Mouse (Mus musculus) adrenal gland, adult 8-10 months (tissue): ENCODE results near the gene Otud4. TPM values are rescaled to one million over a fixed set of nuclear protein-coding genes. Genes with fewer than 3 reads are reported as not detected.
"Not testable (repeated sequence)": the region's sequence is repeated elsewhere in the genome, so short reads cannot be mapped to it uniquely, and the experiment has no call there.

Experiments used
- DNase-seq: peaks from one replicate; pipeline ENCODE4 v3.0.0; 2022
- total RNA-seq, 4 experiments: library from RNA; stranded (reverse); gene quantifications; 2 replicates each; pipeline ENCODE4 v1.2.4; 2022

Otud4 gene
- total RNA-seq, 4 experiments from 2014 or later = 41.6 to 58.1 (median 48.9) TPM

DNA sequence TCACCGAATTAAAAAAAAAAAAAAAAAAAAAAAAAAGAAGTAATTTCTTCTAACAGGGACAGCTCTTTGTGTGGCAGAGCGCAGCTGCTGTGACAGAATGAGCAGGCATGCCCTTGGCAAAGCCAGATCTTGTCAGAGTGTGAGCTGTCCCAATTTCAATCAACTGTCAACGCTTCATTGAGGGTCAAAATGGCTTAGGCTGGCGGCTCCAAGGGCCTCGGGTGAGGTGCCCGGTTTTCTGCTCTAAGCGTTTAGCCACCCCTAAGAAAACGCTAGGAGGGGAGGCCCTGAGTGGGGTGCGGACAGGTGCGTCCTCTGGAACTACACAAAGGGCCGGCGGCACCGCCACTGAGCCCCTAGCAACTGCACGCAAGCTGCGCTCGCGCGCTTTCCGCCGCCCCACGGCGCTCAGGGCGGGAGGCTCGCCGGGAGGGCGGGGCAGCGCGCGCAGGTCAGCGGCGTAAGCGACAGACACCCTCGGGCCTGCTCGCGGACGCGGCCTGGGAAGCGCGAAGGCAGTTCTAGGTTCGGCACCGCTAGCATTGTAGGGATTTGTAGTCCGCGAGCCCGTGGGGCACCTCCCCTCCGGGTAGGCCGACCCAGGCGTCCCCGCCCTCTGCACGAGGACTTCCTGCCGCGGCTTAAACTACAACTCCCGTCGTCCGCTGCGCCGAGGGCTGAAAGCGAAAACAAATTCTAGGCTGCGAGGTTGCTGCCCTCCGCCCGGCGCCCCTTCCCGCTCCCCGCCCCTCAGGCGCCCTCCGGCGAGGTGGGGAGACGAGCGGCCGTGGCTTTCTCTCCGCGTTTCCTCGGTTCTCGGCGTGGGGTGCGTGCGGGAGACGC lies 490 bp upstream of the Otud4 start:
- DNase-seq = peak; percentile 99

DNA sequence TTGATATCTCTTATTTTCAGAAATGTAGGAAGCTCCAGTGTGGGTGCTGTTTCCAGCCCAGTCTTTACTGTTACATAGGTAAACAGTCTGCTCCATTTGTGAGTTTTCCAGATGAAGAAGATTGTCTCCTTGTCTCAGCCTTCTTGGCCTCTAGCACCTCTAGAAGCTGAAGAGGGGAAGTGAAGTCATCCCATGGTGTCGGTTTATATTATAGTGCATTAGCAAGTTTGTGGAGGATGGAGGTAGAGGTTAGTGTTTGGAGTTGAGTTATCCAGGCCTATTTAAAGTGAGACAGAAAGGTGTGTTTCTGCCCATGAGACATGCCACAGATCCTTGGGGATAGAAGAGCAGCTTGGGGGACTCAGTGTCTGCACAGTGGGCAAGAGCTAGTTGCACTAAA lies 1.7 kb downstream of the Otud4 start:
- DNase-seq = no peak

DNA sequence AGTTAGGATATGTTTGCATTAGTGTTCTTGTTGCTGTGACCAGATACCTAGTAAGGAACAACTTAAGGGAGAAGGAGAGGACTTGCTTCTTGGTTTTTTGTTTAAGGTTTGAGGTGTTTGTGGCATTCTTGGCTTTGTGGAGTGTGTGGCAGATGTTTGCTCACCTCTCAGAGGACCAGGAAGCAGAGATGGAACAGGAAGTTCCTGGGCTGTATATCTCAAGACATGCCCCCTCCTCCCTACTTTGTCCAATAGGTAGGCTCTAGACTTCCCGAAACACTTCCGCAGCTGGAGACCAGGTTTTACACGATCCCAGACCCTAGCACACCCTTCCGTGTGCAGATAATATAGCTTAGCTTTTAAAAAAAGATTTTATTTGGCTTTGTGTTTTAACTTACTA lies 10.2 kb downstream of the Otud4 start:
- no peak for DNase-seq

DNA sequence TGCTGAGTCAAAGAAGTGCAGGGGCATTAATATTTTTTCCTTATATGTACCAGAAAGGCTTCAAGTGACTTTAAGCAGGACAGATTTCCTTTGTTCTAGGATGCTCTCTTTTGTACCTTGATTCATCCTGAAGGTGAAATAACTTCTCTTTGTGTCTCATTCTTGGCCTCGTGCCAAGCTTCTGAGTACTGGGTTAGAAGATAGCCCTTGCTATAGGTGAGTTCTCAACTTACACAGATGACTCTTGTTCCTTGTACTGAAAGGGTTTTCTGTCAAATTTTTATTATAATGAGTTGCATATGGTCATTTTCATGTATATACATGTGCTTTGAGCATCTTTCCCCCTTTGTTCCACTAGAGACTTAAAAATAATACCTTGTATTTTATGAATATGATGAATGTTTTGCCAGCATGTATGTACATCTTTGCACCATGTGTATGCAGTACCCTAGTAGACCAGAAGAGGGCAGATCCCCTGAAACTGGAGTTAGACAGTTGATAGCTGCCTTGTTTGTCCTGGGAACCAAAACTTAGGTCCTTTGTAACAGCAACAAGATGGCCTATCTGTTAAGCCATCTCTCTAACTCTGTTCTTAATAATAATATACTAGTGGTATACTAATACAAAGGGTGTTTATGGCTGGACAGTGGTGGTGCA lies 10.9 kb downstream of the Otud4 start:
- DNase-seq = no peak

- DNase-seq = no peak
Measured at GRCm38 (mm10) chr8:79653736-79654135, 14.3 kb downstream of the Otud4 start.

- not testable (repeated sequence) for DNase-seq
Measured at GRCm38 (mm10) chr8:79658715-79659114, 19.3 kb downstream of the Otud4 start.

GRCm38 (mm10) chr8:79676461-79676860 lies 37.0 kb downstream of the Otud4 start:
- no peak for DNase-seq

DNA sequence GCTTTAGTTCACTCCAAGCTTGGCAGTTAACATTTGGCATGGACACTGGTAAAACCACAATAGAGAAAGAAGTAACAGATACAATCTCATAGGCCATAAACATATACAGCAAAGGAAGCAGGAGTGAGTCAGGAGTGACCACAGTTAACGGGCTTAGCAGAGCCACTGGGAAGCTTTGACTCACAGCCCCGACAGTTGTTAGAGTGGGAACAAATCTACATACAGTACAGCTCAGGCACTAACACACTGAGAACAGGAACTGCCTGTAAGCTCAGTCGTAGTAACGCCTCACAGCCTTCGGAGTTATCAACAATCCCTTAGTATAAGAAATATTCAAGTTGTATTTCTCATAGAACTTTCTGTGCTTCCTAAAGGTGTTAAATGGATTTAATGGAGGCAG lies 39.6 kb downstream of the Otud4 start:
- no peak for DNase-seq

DNA sequence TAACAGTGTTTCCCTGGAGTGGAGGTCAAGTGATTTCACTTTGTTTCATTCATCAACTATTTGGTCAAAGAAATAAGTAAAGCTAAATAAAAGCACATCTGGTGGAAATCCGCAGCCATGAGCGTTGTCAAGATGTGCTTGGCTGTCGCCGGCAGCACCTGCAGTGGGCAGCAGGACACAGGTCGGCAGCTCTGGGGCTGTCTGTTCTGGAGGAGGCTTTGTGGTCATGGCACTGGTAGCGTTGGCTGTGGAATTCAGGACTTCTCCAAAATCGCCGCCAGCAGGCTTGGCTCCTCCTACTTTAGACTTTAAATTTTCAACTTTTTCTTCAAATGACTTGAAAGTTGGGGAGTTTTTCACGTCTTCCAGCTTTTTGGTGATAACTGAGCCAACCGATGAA lies 40.7 kb downstream of the Otud4 start:
- DNase-seq = not testable (repeated sequence)

GRCm38 (mm10) chr8:79680555-79680954 lies 41.1 kb downstream of the Otud4 start:
- DNase-seq = no peak

DNA sequence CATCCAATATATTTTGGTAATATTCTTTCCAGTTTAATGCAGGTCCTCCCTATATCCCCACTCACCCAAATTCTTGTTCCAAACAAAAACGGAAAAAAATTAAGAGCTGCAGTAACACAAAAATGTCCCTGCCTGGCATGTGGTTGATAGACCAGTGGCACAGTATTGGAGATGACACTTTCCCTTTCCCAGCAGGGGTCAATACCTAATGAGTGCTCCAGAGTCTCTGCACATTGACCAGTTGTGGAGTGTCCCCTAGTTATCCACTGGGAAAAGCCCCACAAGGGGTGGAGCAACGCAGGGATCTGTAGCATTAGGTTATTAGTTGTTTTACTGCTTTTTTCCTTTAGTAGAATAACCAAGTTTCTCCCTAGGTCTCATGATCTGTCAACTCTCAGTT lies 41.5 kb downstream of the Otud4 start:
- no peak for DNase-seq

GRCm38 (mm10) chr8:79685927-79686326 lies 46.5 kb downstream of the Otud4 start:
- not testable (repeated sequence) for DNase-seq

- peak; percentile 31 for DNase-seq
Measured at GRCm38 (mm10) chr8:79692531-79692930, 53.1 kb downstream of the Otud4 start.

DNA sequence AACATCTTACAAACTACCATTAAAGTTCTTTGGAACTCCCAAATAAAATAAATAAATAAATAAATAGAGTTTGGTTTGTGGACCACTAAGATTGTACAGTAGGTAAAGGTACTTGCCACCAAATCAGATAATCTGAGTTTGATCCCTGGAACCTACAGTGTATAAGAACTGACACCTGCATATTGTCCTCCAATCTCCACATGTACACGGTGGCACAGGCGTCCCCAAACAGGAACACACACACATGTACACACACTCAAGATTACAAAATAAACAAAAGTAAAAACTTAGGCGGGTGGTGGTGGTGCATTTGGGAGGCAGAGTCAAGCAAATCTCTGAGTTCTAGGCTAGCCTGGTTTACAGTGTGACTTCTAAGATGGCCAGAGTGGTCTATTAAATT lies 67.3 kb downstream of the Otud4 start:
- no peak for DNase-seq

GRCm38 (mm10) chr8:79711064-79711961 lies 71.9 kb downstream of the Otud4 start, which contains the start of the genes Abce1 and Anapc10:
Gene Abce1, minus strand, starts transcription at chr8:79711740.
Gene Anapc10, plus strand, starts transcription at chr8:79711820.
- DNase-seq = peak; percentile 96

DNA sequence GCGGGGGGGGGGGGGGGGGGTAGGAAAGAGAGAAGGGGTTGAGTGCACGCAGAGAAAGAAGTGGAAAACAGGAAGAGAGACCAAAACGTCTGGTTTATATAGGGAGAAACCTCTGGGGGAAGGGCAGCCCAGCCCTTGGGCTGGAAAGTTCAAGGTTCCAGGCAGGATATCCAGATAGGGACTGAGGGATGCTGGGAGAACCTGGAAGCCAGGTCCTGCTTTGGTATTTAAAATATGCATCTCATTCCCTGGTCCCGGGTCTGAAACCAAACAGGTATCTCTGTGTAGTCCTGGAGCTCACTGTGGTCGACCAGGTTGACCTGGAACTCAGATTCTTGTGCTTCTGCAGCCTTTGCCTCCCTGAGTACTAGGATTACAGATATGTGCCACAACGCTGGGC lies 73.3 kb downstream of the Otud4 start:
- no peak for DNase-seq

DNA sequence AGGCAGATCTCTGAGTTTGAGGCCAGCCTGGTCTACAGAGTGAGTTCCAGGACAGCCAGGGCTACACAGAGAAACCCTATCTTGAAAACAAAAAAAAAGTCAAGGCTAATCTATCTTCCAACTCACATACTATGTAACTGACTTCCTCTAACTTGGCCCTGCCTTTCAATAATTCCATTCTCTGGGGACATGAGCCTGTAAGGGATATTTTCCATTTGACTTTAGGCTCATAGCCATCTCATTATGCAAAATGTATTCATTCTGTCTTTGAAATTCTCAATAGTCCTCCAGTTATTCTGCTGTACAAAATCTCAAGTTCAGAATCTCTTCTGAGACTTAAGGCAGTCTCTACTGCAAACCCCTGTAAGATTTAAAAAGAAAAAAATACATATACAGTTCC lies 82.1 kb downstream of the Otud4 start:
- no peak for DNase-seq

DNA sequence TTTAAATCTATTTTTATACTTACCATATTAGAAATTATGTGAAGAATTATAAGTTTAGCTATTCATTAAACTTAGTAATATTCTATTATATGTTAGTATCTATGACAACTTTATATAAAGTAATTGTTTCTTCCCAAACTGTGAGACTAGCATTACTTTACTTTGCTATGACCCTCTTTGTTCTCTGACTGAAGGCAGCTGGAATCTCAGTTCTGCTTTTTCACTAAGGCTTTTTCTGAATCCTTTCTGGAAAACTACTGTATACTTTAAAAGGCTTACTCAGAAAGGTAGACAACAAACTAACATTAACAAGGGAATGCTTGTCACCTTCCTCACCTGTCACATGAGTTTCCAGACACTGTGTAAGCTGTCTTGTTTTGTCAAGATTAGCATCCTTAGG lies 83.9 kb downstream of the Otud4 start:
- no peak for DNase-seq

GRCm38 (mm10) chr8:79724589-79724988 lies 85.2 kb downstream of the Otud4 start:
- DNase-seq = no peak
